Mouse (Mus musculus): ENCODE data around the gene Arf3.

The Arf3 gene

DNA sequence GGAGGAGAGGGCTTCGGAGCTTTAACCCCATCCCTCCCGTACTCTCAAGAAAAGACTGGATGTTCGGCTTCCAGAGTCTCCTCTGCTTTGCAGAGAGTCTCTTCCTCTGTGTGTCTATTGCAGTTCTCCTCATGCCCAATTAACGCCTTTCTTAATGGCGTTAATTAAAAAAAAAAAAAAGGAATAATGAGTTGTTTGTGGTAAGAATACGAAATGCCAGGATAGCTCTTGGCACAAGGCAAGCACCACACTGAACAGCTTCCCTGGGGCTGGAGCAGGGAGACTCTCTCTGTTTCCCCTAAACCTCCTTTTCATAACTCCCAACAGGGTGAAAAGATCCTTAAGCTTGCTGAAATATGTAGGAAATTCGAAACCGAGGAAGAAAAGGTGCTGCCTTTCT lies 40.8 kb downstream of the Arf3 start:
- DNase-seq (ENCODE audit: extremely low spot score): no peak

DNA sequence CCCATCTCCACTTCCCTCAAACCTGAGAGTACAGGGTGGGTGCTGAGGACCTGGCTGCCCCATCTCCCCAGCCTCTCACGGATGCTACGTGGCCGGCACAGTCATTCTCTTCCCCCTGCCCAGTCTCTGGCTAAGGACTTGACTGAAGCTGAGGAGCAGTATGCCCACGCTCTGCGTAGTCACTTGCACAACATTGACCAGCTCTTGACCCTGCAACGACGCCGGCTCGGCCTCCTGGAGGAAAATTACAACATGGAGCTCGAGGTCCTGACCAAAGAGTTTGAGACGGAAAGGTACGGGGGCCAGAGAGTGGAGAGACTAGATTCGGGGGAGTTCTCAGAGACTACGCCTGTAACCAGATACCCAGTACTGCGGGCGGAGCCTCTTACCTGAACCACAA lies 45.7 kb downstream of the Arf3 start:
- no peak for DNase-seq (ENCODE audit: extremely low spot score)

DNA sequence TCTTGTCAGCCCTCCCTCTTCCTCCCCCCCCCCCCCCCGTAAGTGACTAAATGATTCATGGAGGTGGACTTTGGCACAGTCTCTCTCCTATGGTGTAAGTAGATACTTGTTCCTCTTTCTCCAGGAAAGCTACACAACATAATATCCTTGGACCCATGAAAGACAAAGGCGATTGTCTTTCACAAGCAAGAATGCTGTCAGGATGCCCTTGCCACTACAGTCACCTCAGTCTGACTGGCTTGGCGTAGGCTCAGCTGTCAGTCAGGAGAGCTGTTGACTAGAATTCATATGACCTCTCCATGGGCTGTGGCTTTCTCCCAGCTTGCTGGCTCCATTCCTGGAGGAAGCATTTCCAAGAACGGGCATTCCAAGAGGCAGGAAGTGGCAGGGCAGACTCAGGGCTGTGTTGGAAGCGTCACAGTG lies 48.8 kb downstream of the Arf3 start:
- no peak for DNase-seq (ENCODE audit: extremely low spot score)

DNA sequence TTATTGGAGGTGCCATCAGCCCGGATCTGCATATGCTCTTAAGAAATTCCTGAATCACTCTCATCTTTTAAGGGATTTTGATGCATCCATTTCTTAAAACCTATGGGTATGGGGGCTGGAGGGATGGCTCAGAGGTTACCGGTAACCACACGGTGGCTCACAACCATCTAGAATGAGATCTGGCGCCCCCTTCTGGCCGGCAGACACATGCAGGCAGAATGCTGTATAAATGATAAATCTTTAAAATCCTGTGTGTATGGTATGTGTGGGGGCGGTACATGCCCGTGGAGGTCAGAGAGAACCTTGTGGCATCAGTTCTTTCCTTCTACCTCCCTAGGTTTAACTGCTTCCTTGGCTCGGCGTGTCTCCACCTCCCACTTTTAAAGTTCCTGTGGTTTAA lies 52.6 kb downstream of the Arf3 start:
- DNase-seq (ENCODE audit: extremely low spot score): peak; percentile 59

DNA sequence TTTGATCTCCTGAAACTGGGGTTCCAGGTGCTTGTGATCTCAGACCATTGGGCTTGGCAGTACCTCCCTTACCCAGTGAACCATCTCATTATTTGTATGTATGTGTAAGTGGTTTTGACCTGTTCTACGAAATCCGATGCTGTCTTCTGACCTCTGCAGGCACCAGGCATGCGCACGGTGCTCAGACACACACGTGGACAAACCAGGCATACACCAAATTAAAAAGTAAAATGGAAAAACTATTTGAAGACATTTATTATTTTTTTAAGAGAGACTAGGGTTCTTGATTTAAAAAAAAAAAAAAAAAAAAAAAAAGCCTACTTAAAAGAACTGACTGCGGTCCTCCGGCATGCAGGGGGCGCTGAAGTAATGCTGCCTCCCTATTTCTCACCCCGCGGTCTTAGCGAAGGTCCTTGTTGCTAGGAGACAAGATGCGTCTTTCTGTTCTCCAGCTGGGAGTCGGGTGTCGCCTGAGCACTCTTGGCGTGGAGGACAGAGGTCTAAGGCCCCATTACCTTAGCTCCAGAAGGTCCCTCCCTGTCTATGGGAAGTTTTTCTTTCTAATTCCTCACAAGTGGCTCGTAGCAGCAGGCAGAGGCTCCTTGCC lies 55.1 kb downstream of the Arf3 start, which contains the start of gene Ccdc65:
TSS of gene Ccdc65 (plus strand) at position 442 of the 607 bp plus-strand sequence.
- DNase-seq (ENCODE audit: extremely low spot score): peak; percentile 74

DNA sequence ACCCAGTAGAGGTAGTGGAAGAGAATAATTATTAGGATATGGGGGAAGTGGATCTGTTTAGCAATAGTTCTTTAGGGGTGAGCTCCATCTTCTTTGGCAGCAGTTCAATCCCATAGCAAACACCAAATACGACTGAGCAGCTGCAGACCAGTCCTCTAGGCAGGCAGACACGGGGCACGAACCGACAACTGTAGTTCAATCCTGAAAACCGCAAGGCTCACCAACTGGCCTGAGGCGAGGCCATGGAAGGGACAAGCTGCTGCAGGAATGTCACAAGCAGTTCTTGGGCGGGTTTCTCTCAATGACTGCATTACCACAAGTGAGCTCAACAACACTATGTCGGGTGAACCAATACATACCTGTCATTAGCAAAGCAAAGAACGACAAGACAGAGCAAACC lies 58.7 kb downstream of the Arf3 start:
- DNase-seq (ENCODE audit: extremely low spot score): no peak

DNA sequence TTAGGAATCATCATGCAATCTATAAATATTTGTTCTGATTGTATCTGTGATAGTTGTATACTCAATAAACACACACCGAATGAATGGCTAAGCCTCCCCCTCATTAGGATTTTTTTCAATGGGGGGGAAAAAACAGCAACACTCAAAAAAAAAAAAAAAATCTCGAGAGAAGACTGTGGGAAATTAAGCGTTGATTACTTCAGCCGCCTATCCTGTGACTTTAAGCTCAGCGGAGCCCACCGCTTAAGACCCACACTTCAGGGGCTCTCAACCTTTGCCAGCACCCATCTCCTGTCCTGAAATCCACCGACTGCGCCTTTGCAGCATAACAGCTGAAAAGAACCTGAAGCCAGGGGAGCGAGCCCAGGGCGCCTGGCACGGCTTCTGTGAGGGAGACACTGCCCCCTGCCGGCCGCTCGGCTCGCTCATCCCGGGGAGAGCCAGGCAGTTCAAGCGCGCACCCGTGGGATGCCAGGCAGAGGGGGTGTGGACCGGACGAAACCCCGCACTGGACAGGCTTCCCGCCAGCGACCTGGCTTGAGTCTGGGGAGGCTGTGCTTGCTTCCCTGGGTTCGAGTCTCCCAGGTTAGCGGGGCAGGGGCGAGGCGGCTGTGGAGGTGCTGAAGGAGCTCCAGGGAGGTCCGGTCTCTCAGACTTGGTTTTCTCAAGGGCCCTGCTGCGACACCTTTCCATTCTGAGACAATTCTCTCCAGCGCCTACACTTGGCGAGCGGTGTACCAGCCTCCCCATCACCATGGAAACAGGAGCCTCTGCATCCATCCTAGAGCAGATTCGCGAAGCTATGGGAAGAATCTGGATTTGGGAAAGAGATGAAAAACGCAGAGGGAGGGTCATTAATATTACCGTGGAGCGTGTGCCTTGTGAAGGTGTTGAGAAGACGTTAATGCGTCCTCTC lies 63.6 kb downstream of the Arf3 start:
- peak; percentile 89 for DNase-seq (ENCODE audit: extremely low spot score)

DNA sequence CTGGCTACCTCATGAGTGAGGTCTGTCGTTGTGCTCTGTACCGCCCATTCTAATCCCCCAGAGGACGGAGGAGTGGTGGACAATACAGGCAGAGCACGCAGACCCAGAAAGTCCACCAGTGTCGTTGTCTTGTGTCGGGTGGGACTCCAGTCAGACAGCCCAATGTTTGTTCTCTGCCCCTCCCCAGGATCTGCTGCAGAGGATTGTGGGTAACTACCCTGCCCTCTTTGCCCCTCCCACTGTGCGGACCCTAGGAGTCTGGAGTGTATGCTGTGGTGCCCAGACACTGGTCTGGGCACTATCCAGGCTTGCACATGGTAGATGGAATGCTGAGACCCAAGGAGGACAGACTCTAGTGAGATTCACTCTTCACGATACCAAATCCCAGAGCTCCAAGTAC lies 66.8 kb downstream of the Arf3 start:
- no peak for DNase-seq (ENCODE audit: extremely low spot score)

DNA sequence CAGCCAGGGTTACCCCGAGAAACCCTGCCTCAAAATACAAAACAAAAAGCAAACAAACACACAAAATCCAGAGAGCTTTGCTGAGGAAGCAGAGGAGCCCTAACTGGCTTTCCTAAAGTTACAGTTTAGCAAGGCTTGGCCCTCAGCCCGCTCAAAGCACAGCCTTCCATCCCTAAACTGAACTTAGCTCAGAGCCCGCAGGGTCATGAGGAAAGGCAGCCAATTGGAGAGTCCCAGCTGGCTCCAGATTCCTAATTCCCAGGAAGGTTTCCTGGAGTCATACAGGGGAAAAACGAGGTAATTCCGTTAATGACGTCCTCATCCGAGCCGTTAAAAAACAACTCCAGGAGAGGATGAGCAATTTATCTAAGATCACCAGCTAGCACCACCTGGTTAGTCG lies 67.3 kb downstream of the Arf3 start:
- no peak for DNase-seq (ENCODE audit: extremely low spot score)

DNA sequence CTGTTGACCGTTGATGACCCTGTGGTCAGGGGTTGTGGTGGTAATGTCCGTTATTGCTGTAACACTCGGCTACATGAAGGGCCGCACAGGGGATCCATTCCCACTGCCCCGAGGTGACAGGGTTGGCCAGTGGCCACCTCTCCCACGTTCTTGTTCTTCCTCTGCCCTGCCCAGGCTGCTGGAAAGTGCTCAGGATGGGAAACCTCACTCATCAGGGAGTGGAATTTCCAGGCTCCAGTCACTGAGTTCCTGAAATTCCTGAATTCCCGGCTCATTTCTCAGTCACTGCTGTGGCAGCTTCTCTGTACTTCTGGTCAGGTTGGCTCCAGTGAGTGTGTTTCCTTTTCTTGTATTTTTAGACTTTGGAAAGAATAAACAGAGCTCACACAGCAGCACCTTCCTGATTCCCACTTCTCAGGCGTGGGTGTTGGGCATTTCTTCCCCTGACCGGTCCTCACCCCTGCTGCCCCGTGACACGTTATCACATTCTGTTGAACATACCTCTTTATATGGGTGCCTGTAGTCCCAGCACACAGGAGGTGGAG lies 70.8 kb downstream of the Arf3 start:
- peak; percentile 21 for DNase-seq (ENCODE audit: extremely low spot score)

DNA sequence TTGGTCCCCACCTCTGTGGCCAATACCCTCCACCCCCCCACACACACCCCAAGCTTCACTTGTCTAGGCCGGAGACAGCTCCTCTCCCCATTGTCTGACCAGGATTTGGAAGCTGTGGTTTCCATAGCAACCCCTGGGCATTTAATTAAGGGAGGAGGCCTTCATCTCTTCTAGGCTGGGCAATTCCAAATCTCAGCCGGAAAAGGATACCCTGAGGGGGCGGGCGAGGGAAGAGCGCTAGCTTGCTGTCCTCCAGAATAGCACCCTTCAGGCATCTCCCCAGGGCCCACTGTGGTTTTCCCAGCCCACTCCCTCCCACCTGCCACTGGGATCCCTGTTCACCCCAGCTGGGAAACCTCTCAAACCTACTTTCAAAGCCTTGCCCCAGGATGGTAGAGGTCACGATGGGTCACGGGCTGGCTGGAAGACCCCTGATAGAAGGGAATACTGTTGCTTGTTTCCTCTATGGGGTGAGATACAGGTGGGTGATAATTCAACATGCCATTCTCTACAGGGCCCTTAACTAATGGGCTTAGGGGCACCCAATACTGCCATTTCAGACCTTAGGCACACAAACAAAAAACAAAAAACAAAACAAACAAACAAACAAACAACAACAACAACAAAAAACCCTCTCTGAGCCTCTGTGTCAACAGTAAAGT lies 71.4 kb downstream of the Arf3 start:
- peak; percentile 79 for DNase-seq (ENCODE audit: extremely low spot score)

DNA sequence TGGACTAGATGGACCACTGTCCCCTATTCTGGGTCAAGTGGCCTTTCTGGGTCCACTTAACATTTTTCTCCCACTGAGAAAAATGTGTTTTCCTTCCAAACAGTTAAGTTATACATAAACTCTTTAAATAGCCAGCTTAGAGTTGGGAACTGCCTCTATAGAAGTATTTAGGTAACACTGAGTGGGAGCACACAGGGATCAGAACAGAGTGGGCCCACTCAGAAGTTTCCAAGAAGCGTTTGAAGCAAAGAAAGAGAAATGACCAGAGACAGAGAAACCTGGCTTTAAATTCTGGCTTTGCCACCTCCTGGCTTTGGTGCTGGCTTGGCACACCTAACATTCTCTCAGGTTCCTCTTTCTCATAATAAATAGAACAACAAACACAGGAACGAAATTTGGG lies 73.3 kb downstream of the Arf3 start:
- no peak for DNase-seq (ENCODE audit: extremely low spot score)
